Mouse (Mus musculus) erythroblast, embryonic 14.5 days (primary cell): ENCODE measurements around the gene Zfp81. TPM values are rescaled to one million over a fixed set of nuclear protein-coding genes. Genes with fewer than 3 reads are reported as not detected.
"Not testable (repeated sequence)": the region's sequence is repeated elsewhere in the genome, so short reads cannot be mapped to it uniquely, and the experiment has no call there.

Source experiments
- H3K27me3 ChIP-seq: 2 replicates; pipeline ENCODE4 v1.6.1; 2012; ENCODE audit warnings: inconsistent platforms; ENCODE audit not compliant: control insufficient read depth
- H3K36me3 ChIP-seq: 2 replicates; pipeline ENCODE4 v1.6.1; 2012; ENCODE audit warnings: mild to moderate bottlenecking, inconsistent platforms; ENCODE audit not compliant: control insufficient read depth
- H3K4me1 ChIP-seq: 2 replicates; pipeline ENCODE4 v1.6.1; 2012; ENCODE audit warnings: inconsistent platforms; ENCODE audit not compliant: control insufficient read depth
- H3K4me3 ChIP-seq: replicated peaks from 2 replicates; pipeline ENCODE3; 2012; ENCODE audit warnings: moderate library complexity, mild to moderate bottlenecking, inconsistent platforms
- H3K9me3 ChIP-seq: 2 replicates; pipeline ENCODE4 v1.6.1; 2012; ENCODE audit warnings: low read length, inconsistent platforms, mixed read lengths; ENCODE audit not compliant: control insufficient read depth
- GATA1 ChIP-seq: IDR thresholded peaks from 2 replicates; pipeline ENCODE4 v1.6.1; 2012; ENCODE audit warnings: low read length, inconsistent platforms, mixed read lengths
- TAL1 ChIP-seq: IDR thresholded peaks from 3 replicates; pipeline ENCODE4 v1.6.1; 2012; ENCODE audit warnings: low read length, inconsistent platforms, mixed read lengths
- polyA plus RNA-seq: library from polyadenylated mRNA; stranded (reverse); fragments of >175 nt; gene quantifications from 2 replicates; pipeline ENCODE4 v1.2.3, GENCODE M21; 2012

The Zfp81 gene
- polyA plus RNA-seq: 0.03 TPM in 1 of 2 replicates, not detected in the other

DNA sequence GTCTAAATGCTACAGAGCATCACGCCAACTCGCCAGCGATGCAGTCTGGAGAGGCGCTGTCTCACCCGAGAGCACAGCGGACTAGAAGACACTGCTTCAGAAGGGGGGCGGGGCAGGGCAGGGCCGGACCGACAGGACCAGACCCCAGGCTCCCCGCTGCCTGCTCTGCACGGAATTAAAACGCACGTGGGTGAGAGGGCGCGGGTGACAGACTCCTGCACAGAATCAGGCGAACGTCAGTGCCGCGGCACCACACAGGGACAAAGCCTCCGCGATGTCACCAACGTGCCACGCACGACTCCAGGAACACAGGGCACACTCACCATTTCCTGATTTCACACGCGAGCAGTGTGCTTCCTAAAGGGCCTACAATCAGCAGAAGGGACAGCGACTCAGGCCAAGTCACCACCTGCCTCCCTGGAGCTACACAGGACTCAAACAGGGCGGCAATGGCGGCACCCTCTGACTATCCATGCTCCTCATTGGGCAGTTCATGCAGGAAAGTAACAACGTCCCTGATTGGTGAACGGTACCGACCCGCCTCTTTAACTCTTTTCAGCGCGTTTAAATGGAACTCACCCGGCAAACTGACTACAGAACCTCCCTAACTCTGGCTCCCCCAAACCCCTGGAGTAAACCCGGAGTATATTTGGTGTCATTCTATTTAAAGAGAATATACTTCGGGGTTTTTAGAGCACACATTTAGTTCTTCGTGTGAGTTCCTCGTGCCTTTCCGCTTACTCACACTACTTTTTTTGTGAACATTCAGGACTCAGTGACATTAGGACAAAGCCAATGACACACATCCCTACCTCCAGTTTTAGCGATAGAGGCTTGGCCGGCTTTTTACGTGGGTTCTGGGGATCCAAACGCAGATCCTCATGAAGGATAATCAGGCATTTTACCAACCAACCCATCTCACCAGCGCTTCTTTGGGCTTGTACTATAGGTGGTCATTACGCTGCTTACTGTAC lies at the start of gene Zfp81:
Gene Zfp81, minus strand, starts transcription at position 468 of the 974 bp plus-strand sequence.
- no peaks in the 10 kb centered on the region for H3K36me3 ChIP-seq
- no peaks in the 10 kb centered on the region for H3K27me3 ChIP-seq
- H3K4me1 ChIP-seq: peaks cover 21% of the 10 kb centered on the region
- no peaks in the 10 kb centered on the region for H3K9me3 ChIP-seq
- TF ChIP-seq GATA1: no peak
- peak within 1 kb of the TSS; percentile 74 for H3K4me3 ChIP-seq

DNA sequence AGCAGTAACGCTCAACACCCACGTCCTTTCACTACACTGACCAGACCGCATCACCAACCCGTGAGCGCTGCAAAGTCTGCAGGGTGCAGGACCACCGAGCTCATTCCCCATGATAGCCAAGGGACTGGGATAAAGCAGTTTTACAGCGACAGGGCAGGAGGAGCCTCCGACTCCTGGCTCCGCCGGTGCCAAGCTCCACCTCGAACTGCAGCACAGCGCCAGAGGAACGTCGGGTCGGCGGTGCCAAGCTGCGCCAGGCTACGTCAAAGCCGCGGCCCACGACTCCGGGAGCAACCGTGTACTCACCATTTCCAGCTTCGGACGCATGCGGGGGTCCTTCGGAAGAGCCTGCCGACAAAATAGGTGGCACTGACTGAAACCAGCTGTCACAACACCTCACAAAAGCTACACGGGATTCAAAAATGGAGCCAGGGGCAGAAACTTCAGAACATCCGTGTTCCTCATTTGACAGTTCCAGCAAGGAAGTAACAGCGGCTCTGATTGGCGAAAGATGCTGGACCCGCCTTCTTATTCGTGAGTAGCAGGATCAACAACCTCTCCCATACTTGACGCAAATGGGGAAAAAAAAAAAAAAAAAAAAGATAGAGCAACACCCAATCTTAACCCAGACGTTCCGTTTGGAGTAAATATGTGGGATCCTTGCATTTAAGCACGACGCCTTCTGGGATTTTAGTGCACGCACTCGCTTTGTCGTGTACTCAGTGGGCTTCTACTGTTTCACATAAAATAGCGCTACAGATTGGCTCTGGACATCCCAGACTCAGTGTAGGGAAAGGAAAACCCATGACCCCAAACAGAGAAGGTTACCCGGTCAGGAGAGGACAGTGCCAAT lies 35.7 kb upstream of the Zfp81 start, which contains the start of gene Zfp101:
Gene Zfp101, minus strand, starts transcription at position 460 of the 853 bp plus-strand sequence.
- Histone ChIP-seq H3K9me3 (no peaks in the 10 kb centered on the region; the same call in 1 of the 2 replicates), H3K4me3 (peak within 1 kb of the TSS; percentile 100), H3K36me3 (peaks cover 7% of the 10 kb centered on the region), H3K27me3 (peaks cover 12% of the 10 kb centered on the region), H3K4me1 (peaks cover 22% of the 10 kb centered on the region)
- TF ChIP-seq TAL1: no peak
- no peak for TF ChIP-seq GATA1

DNA sequence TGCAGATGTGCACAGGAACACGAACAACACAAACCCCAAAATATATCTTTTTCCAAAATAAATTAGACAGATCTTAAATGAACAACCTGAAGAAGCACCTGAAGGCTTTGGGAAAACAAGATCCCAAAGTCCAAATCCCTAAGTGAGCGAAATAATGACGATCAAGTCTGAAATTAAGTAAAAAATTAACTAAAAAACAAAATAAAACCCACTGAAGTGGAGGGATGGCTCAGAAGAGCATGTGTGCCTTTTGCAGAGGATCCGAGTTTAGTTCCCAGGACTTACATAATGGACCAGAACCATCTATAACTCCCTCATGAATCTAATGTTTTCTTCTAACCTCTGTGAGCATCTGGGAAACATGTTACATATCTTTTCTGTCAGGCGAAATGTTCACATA lies 33.6 kb upstream of the Zfp81 start:
- H3K4me1 ChIP-seq: peaks cover 22% of the 10 kb centered on the region
- H3K4me3 ChIP-seq: no peak overlapping the region
- H3K36me3 ChIP-seq: peaks cover 9% of the 10 kb centered on the region
- TF ChIP-seq TAL1 (no peak), GATA1 (no peak)
- peaks cover 3% of the 10 kb centered on the region; the same call in 1 of the 2 replicates for H3K27me3 ChIP-seq
- no peaks in the 10 kb centered on the region; the same call in 1 of the 2 replicates for H3K9me3 ChIP-seq

DNA sequence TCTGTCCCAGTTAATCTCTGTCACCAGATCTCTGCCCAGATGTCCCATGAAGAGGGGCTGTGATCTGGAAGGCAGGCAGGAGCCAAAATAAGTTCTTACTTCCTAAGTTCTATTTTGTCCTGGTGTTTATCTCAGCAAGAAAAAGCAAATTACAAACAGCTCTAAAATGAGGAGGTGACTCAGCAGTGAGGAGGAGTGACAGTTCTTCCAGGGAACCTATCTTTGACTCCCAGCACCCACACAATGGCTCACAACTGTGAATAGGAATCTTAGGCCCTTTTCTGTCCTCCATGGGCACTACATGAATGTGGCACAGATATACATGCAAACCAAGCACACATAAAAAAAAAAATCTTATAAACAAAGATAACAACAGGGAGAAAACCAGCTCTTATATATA lies 27.0 kb upstream of the Zfp81 start:
- H3K4me3 ChIP-seq: no peak overlapping the region
- H3K4me1 ChIP-seq: peaks cover 2% of the 10 kb centered on the region; the same call in 1 of the 2 replicates
- H3K27me3 ChIP-seq: no peaks in the 10 kb centered on the region
- peaks cover 56% of the 10 kb centered on the region for H3K36me3 ChIP-seq
- TF ChIP-seq GATA1 (no peak), TAL1 (no peak)
- H3K9me3 ChIP-seq: no peaks in the 10 kb centered on the region

DNA sequence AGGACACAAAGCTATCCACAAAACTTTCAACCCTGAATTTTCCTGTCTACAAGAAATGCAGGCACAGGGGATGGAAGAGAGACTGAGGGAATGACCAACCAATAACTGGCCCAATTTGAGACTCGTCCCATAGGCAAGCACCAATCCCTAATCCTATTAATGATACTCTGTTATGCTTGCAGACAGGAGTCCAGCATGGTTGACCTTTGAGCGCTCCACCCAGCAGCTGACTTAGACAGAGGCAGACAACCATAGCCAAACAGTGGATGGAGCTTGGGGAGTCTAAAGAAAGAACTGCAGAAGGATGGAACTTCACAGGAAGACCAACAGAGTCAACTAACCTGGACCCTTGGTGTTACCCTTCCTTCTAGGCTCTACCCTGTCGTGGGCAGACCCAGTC lies 14.1 kb upstream of the Zfp81 start:
- Histone ChIP-seq H3K36me3 (peaks cover 4% of the 10 kb centered on the region), H3K9me3 (0 out of 2 replicates have a peak, but pooled peaks cover 3% of the 10 kb centered on the region), H3K4me3 (no peak overlapping the region), H3K4me1 (no peaks in the 10 kb centered on the region), H3K27me3 (no peaks in the 10 kb centered on the region)
- TF ChIP-seq TAL1 (no peak), GATA1 (no peak)

DNA sequence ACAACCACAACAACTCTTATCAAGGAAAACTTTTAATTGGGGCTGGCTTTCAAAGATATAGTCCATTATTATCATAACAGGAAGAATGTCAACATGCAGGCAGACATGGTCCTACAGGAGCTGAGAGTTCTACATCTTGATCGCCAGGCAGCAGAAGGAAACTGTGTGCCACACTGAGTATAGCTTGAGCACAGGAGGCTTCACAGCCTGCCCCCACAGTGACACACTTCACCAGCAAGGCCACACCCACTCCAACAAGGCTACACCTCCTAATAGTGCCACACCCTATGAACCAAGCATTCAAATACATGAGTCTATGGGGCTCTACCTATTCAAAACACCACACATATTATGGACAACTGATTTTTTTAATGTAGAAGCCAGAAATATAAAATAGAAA lies 5.7 kb downstream of the Zfp81 start:
- peaks cover 6% of the 10 kb centered on the region for H3K9me3 ChIP-seq
- no peaks in the 10 kb centered on the region for H3K27me3 ChIP-seq
- peaks cover 13% of the 10 kb centered on the region for H3K4me1 ChIP-seq
- TF ChIP-seq TAL1 (no peak), GATA1 (no peak)
- no peak overlapping the region for H3K4me3 ChIP-seq
- H3K36me3 ChIP-seq: no peaks in the 10 kb centered on the region

DNA sequence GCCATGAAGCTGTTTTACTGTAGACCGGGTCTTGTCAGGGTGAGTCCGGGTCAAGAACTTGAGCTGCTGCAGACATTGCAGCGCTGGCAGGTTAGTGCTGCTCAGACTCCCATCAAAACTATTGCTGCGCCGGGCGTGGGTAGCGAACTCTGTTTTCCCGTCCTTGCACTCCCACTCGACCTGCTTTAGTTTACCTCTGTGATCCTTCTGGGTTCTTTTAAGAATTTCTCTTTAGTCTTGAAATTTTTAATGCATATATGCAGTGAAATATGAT lies 68.9 kb downstream of the Zfp81 start:
- not testable (repeated sequence) for H3K4me3 ChIP-seq, H3K27me3 ChIP-seq, H3K4me1 ChIP-seq, H3K9me3 ChIP-seq, H3K36me3 ChIP-seq

DNA sequence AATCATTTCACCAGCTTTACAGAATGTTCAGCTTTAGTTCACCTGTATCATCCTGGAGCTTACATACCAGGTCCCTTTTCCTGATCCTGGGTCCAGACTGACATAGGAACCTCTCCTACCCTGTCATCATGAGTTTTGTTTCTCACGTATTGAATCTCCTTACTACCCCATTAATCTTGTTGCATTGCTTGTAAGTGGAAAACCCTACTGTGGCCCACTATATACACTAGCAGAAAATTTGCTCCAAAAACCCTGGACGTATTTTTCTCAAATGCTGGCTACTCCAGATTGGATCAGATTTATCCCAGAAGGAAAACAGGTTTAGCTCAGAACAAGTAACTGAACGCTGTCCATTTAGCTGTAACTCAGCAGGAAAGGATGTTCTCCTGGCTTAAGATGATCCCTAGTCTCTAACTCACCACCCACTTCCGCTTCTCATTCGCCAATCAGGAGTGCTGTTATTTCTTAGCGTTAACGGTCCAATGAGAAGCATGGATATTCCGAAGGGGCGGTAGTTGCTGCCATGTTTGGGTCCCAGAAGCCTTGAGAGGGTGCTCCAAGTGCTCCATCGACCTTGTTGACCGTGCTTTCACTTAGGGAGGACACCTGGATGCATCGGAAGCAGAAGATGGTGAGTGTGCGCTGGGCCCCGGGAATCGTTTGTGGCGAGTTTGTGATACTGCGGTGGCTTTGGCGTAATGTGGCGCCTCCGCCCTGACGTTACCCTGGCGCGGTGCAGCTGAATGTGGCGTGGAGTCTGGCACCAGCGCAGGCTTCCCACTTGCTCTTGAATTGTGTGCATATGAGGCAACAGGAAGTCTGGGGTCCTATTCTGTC lies 69.4 kb downstream of the Zfp81 start, which contains the start of gene Zfp955b:
Gene Zfp955b, plus strand, starts transcription at position 506 of the 837 bp plus-strand sequence.
- H3K4me3 ChIP-seq, H3K36me3 ChIP-seq, H3K4me1 ChIP-seq, H3K27me3 ChIP-seq, H3K9me3 ChIP-seq: not testable (repeated sequence)

Other genes starting within 250 kb of the Zfp81 start
- not detected in 2 replicates for gene Morc2b, start 219.2 kb downstream of the Zfp81 start, polyA plus RNA-seq
- gene Olfr55, start 190.4 kb downstream of the Zfp81 start, polyA plus RNA-seq: not detected in 2 replicates
- gene Olfr239, start 167.6 kb downstream of the Zfp81 start, polyA plus RNA-seq: not detected in 2 replicates
- not detected in 2 replicates for gene Olfr1564, start 137.2 kb downstream of the Zfp81 start, polyA plus RNA-seq
- 0.02 TPM in 1 of 2 replicates, not detected in the other for gene Zfp955a, start 103.7 kb downstream of the Zfp81 start, polyA plus RNA-seq
- not detected in 2 replicates for gene Olfr63, start 94.2 kb downstream of the Zfp81 start, polyA plus RNA-seq
- gene Zfp955b, start 69.3 kb downstream of the Zfp81 start, polyA plus RNA-seq: 0.01 and 0.02 TPM in 2 replicates
- 0.04 and 0.07 TPM in 2 replicates for gene Zfp101, start 35.8 kb upstream of the Zfp81 start, polyA plus RNA-seq
- not detected in 2 replicates for gene Actl9, start 74.0 kb upstream of the Zfp81 start, polyA plus RNA-seq
- 0.04 and 0.12 TPM in 2 replicates for gene Adamts10, start 165.3 kb upstream of the Zfp81 start, polyA plus RNA-seq
- 0.06 TPM in 2 replicates for gene Myo1f, start 196.8 kb upstream of the Zfp81 start, polyA plus RNA-seq